Mouse (Mus musculus): Measurements from ENCODE around the gene Chrna9. TPM values are rescaled to one million over a fixed set of nuclear protein-coding genes. Genes with fewer than 3 reads are reported as not detected.

The Chrna9 gene
- not detected in 2 replicates for polyA plus RNA-seq (2014; fragmentation: Nextera tagmentation; extraction: Ambion mirVana)

GRCm38 (mm10) chr5:65934783-65935182 lies at the start of gene Chrna9:
Gene Chrna9 (plus strand): TSS chr5:65934921.
- Histone ChIP-seq H3K27me3 (ENCODE audit: control insufficient read depth, insufficient read depth, low read length) (no peaks in the 10 kb centered on the region), H3K4me2 (ENCODE audit: low read length) (no peak within 1 kb of the TSS), H3K9ac (replicated peaks; ENCODE audit: low read length) (no peak within 1 kb of the TSS), H3K4me1 (ENCODE audit: control insufficient read depth, insufficient read depth, low read length) (no peaks in the 10 kb centered on the region), H3K36me3 (ENCODE audit: control insufficient read depth, insufficient read depth, low read length) (no peaks in the 10 kb centered on the region), H3K27ac (replicated peaks; ENCODE audit: low read depth, low read length) (no peak within 1 kb of the TSS), H3K4me3 (replicated peaks; ENCODE audit: low read depth, low read length) (no peak within 1 kb of the TSS), H3K9me3 (ENCODE audit: control insufficient read depth, low read length) (no peaks in the 10 kb centered on the region)
- ATAC-seq (ENCODE audit: low FRiP score, low TSS enrichment) (no peak), DNase-seq (no peak)
- WGBS: 86% methylated on average over 5 of the region's 5 CpGs

- no peak for ATAC-seq (ENCODE audit: low FRiP score, low TSS enrichment)
- no peak for DNase-seq
- H3K4me2 ChIP-seq (ENCODE audit: low read length): no peak overlapping the region
- WGBS: 43% methylated on average over 15 of the region's 15 CpGs
- H3K9me3 ChIP-seq (ENCODE audit: control insufficient read depth, low read length): no peaks in the 10 kb centered on the region
- H3K27me3 ChIP-seq (ENCODE audit: control insufficient read depth, insufficient read depth, low read length): no peaks in the 10 kb centered on the region
- no peak overlapping the region for H3K4me3 ChIP-seq (replicated peaks; ENCODE audit: low read depth, low read length)
- no peaks in the 10 kb centered on the region for H3K36me3 ChIP-seq (ENCODE audit: control insufficient read depth, insufficient read depth, low read length)
- H3K4me1 ChIP-seq (ENCODE audit: control insufficient read depth, insufficient read depth, low read length): no peaks in the 10 kb centered on the region
- H3K9ac ChIP-seq (replicated peaks; ENCODE audit: low read length): no peak overlapping the region
- no peak overlapping the region for H3K27ac ChIP-seq (replicated peaks; ENCODE audit: low read depth, low read length)
These were observed 48.9 kb upstream of the Chrna9 start for GRCm38 (mm10) chr5:65885699-65886443.

GRCm38 (mm10) chr5:65888102-65888501 lies 46.6 kb upstream of the Chrna9 start:
- H3K4me3 ChIP-seq (replicated peaks; ENCODE audit: low read depth, low read length): no peak overlapping the region
- no peak overlapping the region for H3K27ac ChIP-seq (replicated peaks; ENCODE audit: low read depth, low read length)
- H3K9me3 ChIP-seq (ENCODE audit: control insufficient read depth, low read length): no peaks in the 10 kb centered on the region
- ATAC-seq (ENCODE audit: low FRiP score, low TSS enrichment) (no peak), DNase-seq (no peak)
- no peaks in the 10 kb centered on the region for H3K36me3 ChIP-seq (ENCODE audit: control insufficient read depth, insufficient read depth, low read length)
- H3K27me3 ChIP-seq (ENCODE audit: control insufficient read depth, insufficient read depth, low read length): no peaks in the 10 kb centered on the region
- 93% methylated on average over 5 of the region's 5 CpGs for WGBS
- no peaks in the 10 kb centered on the region for H3K4me1 ChIP-seq (ENCODE audit: control insufficient read depth, insufficient read depth, low read length)
- H3K9ac ChIP-seq (replicated peaks; ENCODE audit: low read length): no peak overlapping the region
- H3K4me2 ChIP-seq (ENCODE audit: low read length): no peak overlapping the region

- 75% methylated on average over 5 of the region's 5 CpGs for WGBS
- ATAC-seq (ENCODE audit: low FRiP score, low TSS enrichment): no peak
- DNase-seq: no peak
- Histone ChIP-seq H3K27ac (replicated peaks; ENCODE audit: low read depth, low read length) (no peak overlapping the region), H3K9ac (replicated peaks; ENCODE audit: low read length) (no peak overlapping the region), H3K4me3 (replicated peaks; ENCODE audit: low read depth, low read length) (no peak overlapping the region), H3K4me2 (ENCODE audit: low read length) (no peak overlapping the region), H3K36me3 (ENCODE audit: control insufficient read depth, insufficient read depth, low read length) (no peaks in the 10 kb centered on the region), H3K27me3 (ENCODE audit: control insufficient read depth, insufficient read depth, low read length) (no peaks in the 10 kb centered on the region), H3K9me3 (ENCODE audit: control insufficient read depth, low read length) (no peaks in the 10 kb centered on the region), H3K4me1 (ENCODE audit: control insufficient read depth, insufficient read depth, low read length) (no peaks in the 10 kb centered on the region)
These were observed 45.7 kb upstream of the Chrna9 start for GRCm38 (mm10) chr5:65888998-65889397.

GRCm38 (mm10) chr5:65891251-65891826 lies 43.4 kb upstream of the Chrna9 start:
- Histone ChIP-seq H3K4me2 (ENCODE audit: low read length) (no peak overlapping the region), H3K27ac (replicated peaks; ENCODE audit: low read depth, low read length) (no peak overlapping the region), H3K9ac (replicated peaks; ENCODE audit: low read length) (no peak overlapping the region), H3K9me3 (ENCODE audit: control insufficient read depth, low read length) (no peaks in the 10 kb centered on the region), H3K4me3 (replicated peaks; ENCODE audit: low read depth, low read length) (no peak overlapping the region), H3K36me3 (ENCODE audit: control insufficient read depth, insufficient read depth, low read length) (no peaks in the 10 kb centered on the region), H3K27me3 (ENCODE audit: control insufficient read depth, insufficient read depth, low read length) (no peaks in the 10 kb centered on the region), H3K4me1 (ENCODE audit: control insufficient read depth, insufficient read depth, low read length) (no peaks in the 10 kb centered on the region)
- WGBS: 81% methylated on average over 14 of the region's 14 CpGs
- ATAC-seq (ENCODE audit: low FRiP score, low TSS enrichment): no peak
- DNase-seq: peak; percentile 2

- ATAC-seq (ENCODE audit: low FRiP score, low TSS enrichment) (no peak), DNase-seq (no peak)
- no peak overlapping the region for H3K4me3 ChIP-seq (replicated peaks; ENCODE audit: low read depth, low read length)
- no peak overlapping the region for H3K27ac ChIP-seq (replicated peaks; ENCODE audit: low read depth, low read length)
- no peaks in the 10 kb centered on the region for H3K36me3 ChIP-seq (ENCODE audit: control insufficient read depth, insufficient read depth, low read length)
- H3K4me1 ChIP-seq (ENCODE audit: control insufficient read depth, insufficient read depth, low read length): no peaks in the 10 kb centered on the region
- H3K27me3 ChIP-seq (ENCODE audit: control insufficient read depth, insufficient read depth, low read length): no peaks in the 10 kb centered on the region
- 85% methylated on average over 6 of the region's 6 CpGs for WGBS
- H3K9ac ChIP-seq (replicated peaks; ENCODE audit: low read length): no peak overlapping the region
- H3K4me2 ChIP-seq (ENCODE audit: low read length): no peak overlapping the region
- H3K9me3 ChIP-seq (ENCODE audit: control insufficient read depth, low read length): no peaks in the 10 kb centered on the region
These were observed 39.5 kb upstream of the Chrna9 start for GRCm38 (mm10) chr5:65895121-65895692.

- H3K27me3 ChIP-seq (ENCODE audit: control insufficient read depth, insufficient read depth, low read length): no peaks in the 10 kb centered on the region
- no peaks in the 10 kb centered on the region for H3K36me3 ChIP-seq (ENCODE audit: control insufficient read depth, insufficient read depth, low read length)
- H3K4me3 ChIP-seq (replicated peaks; ENCODE audit: low read depth, low read length): no peak overlapping the region
- no peak for ATAC-seq (ENCODE audit: low FRiP score, low TSS enrichment)
- H3K9ac ChIP-seq (replicated peaks; ENCODE audit: low read length): no peak overlapping the region
- DNase-seq: no peak
- no peak overlapping the region for H3K4me2 ChIP-seq (ENCODE audit: low read length)
- no peaks in the 10 kb centered on the region for H3K4me1 ChIP-seq (ENCODE audit: control insufficient read depth, insufficient read depth, low read length)
- WGBS: 54% methylated on average over 7 of the region's 7 CpGs
- no peaks in the 10 kb centered on the region for H3K9me3 ChIP-seq (ENCODE audit: control insufficient read depth, low read length)
- no peak overlapping the region for H3K27ac ChIP-seq (replicated peaks; ENCODE audit: low read depth, low read length)
These were observed 39.0 kb upstream of the Chrna9 start for GRCm38 (mm10) chr5:65895764-65896163.

GRCm38 (mm10) chr5:65897731-65898130 lies 37.0 kb upstream of the Chrna9 start:
- 97% methylated on average over 2 of the region's 2 CpGs for WGBS
- no peaks in the 10 kb centered on the region for H3K9me3 ChIP-seq (ENCODE audit: control insufficient read depth, low read length)
- no peak overlapping the region for H3K27ac ChIP-seq (replicated peaks; ENCODE audit: low read depth, low read length)
- no peak overlapping the region for H3K9ac ChIP-seq (replicated peaks; ENCODE audit: low read length)
- no peaks in the 10 kb centered on the region for H3K27me3 ChIP-seq (ENCODE audit: control insufficient read depth, insufficient read depth, low read length)
- H3K4me3 ChIP-seq (replicated peaks; ENCODE audit: low read depth, low read length): no peak overlapping the region
- no peak overlapping the region for H3K4me2 ChIP-seq (ENCODE audit: low read length)
- no peaks in the 10 kb centered on the region for H3K36me3 ChIP-seq (ENCODE audit: control insufficient read depth, insufficient read depth, low read length)
- no peak for ATAC-seq (ENCODE audit: low FRiP score, low TSS enrichment)
- no peak for DNase-seq
- H3K4me1 ChIP-seq (ENCODE audit: control insufficient read depth, insufficient read depth, low read length): 0 out of 2 replicates have a peak, but pooled peaks cover 3% of the 10 kb centered on the region

Data from midbrain, embryonic 14.5 days (tissue).